Mouse (Mus musculus) lung, postnatal 0 days (tissue): ENCODE results near the gene Abcb8. TPM values are rescaled to one million over a fixed set of nuclear protein-coding genes. Genes with fewer than 3 reads are reported as not detected.

ENCODE experiments used
- ATAC-seq: fragments of 200-750 bp; cut with Nextera tagmentation; 2 replicates; pipeline ENCODE4 v1.8.0; 2017; ENCODE audit warnings: moderate library complexity
- DNase-seq: peaks from one replicate; pipeline ENCODE4 v3.0.0-alpha.2; 2016; ENCODE audit warnings: low spot score
- H3K27ac ChIP-seq: fragments of 300-500 bp; sonication (generic); 2 replicates; pipeline ENCODE4 v1.5.1; 2014; ENCODE audit warnings: antibody characterized with exemption, mild to moderate bottlenecking, low read length, mixed read lengths
- H3K27me3 ChIP-seq: fragments of 300-500 bp; sonication (generic); replicated peaks from 2 replicates; pipeline ENCODE4 v1.6.1; 2014; ENCODE audit warnings: low read length, mixed read lengths; ENCODE audit not compliant: insufficient read depth
- H3K36me3 ChIP-seq: fragments of 300-500 bp; sonication (generic); 2 replicates; pipeline ENCODE4 v1.6.1; 2014; ENCODE audit warnings: low read length, mixed read lengths; ENCODE audit not compliant: insufficient read depth
- H3K4me1 ChIP-seq: fragments of 300-500 bp; sonication (generic); 2 replicates; pipeline ENCODE4 v1.6.1; 2014; ENCODE audit warnings: antibody characterized with exemption, low read depth, low read length, mixed read lengths; ENCODE audit not compliant: insufficient read depth
- H3K4me2 ChIP-seq: fragments of 300-500 bp; sonication (generic); replicated peaks from 2 replicates; pipeline ENCODE4 v1.6.1; 2014; ENCODE audit warnings: low read depth, mild to moderate bottlenecking, low read length, moderate library complexity, mixed read lengths
- H3K4me3 ChIP-seq: fragments of 300-500 bp; sonication (generic); 2 replicates; pipeline ENCODE4 v1.5.1; 2014; ENCODE audit warnings: low read depth, low read length
- H3K9ac ChIP-seq: fragments of 300-500 bp; sonication (generic); replicated peaks from 2 replicates; pipeline ENCODE4 v1.6.1; 2014; ENCODE audit warnings: low read depth, mild to moderate bottlenecking
- H3K9me3 ChIP-seq: fragments of 300-500 bp; sonication (generic); 2 replicates; pipeline ENCODE4 v1.6.1; 2016; ENCODE audit warnings: low read length, mixed read lengths
- CTCF ChIP-seq: IDR thresholded peaks from 2 replicates; pipeline ENCODE4 v1.5.1; 2016; ENCODE audit warnings: antibody characterized with exemption, mild to moderate bottlenecking
- EP300 ChIP-seq: IDR thresholded peaks from 2 replicates; pipeline ENCODE4 v1.6.1; 2016; ENCODE audit warnings: antibody characterized with exemption, mild to moderate bottlenecking, control low read depth
- WGBS: fragments of 180-500 bp; shearing (Covaris S2); extraction: QIAGEN DNeasy Blood & Tissue Kit; methylation state at CpG from one replicate; pipeline ENCODE4 v1.1.7; 2014; 5-methylcytosine and 5-hydroxymethylcytosine counted together
- polyA plus RNA-seq: library from polyadenylated mRNA; unstranded; fragments of >200 nt; fragmentation: Nextera tagmentation; extraction: Ambion mirVana; gene quantifications from 2 replicates; pipeline ENCODE4 v1.2.1, GENCODE M21; 2015

The Abcb8 gene
- polyA plus RNA-seq, 1 experiment from 2014 or later: 25.6 TPM

GRCm38 (mm10) chr5:24416222-24416736 is 22.8 kb downstream of the Abcb8 start:
- no peaks in the 10 kb centered on the region for H3K9me3 ChIP-seq
- 4% methylated on average over 21 of the region's 21 CpGs for WGBS
- H3K4me2 ChIP-seq: peak overlapping the region; percentile 28
- no peak overlapping the region for H3K27ac ChIP-seq
- no peak for TF ChIP-seq EP300
- peak; percentile 78 for TF ChIP-seq CTCF
- H3K4me3 ChIP-seq: no peak overlapping the region
- ATAC-seq (peak; percentile 84), DNase-seq (peak; percentile 90)
- no peaks in the 10 kb centered on the region for H3K27me3 ChIP-seq
- H3K36me3 ChIP-seq: 0 out of 2 replicates have a peak, but pooled peaks cover 7% of the 10 kb centered on the region
- no peak overlapping the region for H3K9ac ChIP-seq
- H3K4me1 ChIP-seq: no peaks in the 10 kb centered on the region

DNA sequence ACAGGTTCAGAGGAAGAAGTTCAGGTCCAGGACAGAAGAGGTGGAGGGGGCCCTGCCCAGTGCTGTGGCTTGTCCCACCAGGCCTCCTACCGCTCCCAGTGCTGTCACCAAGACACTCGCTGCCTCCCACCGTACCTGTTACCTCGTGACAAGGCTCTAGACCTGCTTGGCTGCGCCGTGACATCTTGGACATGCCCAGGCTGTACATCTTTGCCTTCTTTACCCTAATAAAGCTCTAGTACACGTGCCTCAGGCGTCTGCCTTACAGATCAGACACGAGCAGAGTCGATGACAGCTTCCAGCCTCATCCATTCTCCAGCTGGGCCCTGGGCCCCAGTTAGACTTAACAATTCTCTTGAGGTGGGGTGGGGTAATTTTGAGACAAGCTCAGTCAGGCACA is 24.1 kb downstream of the Abcb8 start:
- H3K4me2 ChIP-seq: no peak overlapping the region
- H3K4me1 ChIP-seq: no peaks in the 10 kb centered on the region
- 0 out of 2 replicates have a peak, but pooled peaks cover 7% of the 10 kb centered on the region for H3K36me3 ChIP-seq
- H3K27ac ChIP-seq: no peak overlapping the region
- H3K9me3 ChIP-seq: no peaks in the 10 kb centered on the region
- 86% methylated on average over 10 of the region's 10 CpGs for WGBS
- ATAC-seq: no peak
- DNase-seq: no peak
- TF ChIP-seq EP300 (no peak), CTCF (no peak)
- no peak overlapping the region for H3K9ac ChIP-seq
- no peak overlapping the region for H3K4me3 ChIP-seq
- no peaks in the 10 kb centered on the region for H3K27me3 ChIP-seq

GRCm38 (mm10) chr5:24420381-24420780 is 26.9 kb downstream of the Abcb8 start:
- Histone ChIP-seq H3K27ac (no peak overlapping the region), H3K4me1 (peaks cover 9% of the 10 kb centered on the region; the same call in 1 of the 2 replicates), H3K36me3 (0 out of 2 replicates have a peak, but pooled peaks cover 7% of the 10 kb centered on the region), H3K9me3 (no peaks in the 10 kb centered on the region), H3K4me3 (no peak overlapping the region), H3K27me3 (no peaks in the 10 kb centered on the region), H3K9ac (no peak overlapping the region), H3K4me2 (no peak overlapping the region)
- TF ChIP-seq CTCF (no peak), EP300 (no peak)
- no peak for DNase-seq
- no peak for ATAC-seq
- 88% methylated on average over 9 of the region's 9 CpGs for WGBS

GRCm38 (mm10) chr5:24423129-24424003 is 29.9 kb downstream of the Abcb8 start, which contains the start of the genes Cdk5 and Slc4a2:
Gene Cdk5, minus strand, starts transcription at chr5:24423530.
Gene Slc4a2, plus strand, starts transcription at chr5:24423837.
- H3K27me3 ChIP-seq: no peaks in the 10 kb centered on the region
- peak within 1 kb of the TSS; percentile 77 for H3K9ac ChIP-seq
- ATAC-seq (peak; percentile 94), DNase-seq (peak; percentile 100)
- peak within 1 kb of the TSS; percentile 81 for H3K4me2 ChIP-seq
- 1% methylated on average over 46 of the region's 46 CpGs for WGBS
- 0 out of 2 replicates have a peak, but pooled peaks cover 7% of the 10 kb centered on the region for H3K36me3 ChIP-seq
- H3K9me3 ChIP-seq: no peaks in the 10 kb centered on the region
- H3K27ac ChIP-seq: peak within 1 kb of the TSS; percentile 99
- peak within 1 kb of the TSS; percentile 74 for H3K4me3 ChIP-seq
- H3K4me1 ChIP-seq: peaks cover 31% of the 10 kb centered on the region
- TF ChIP-seq CTCF (no peak; the same call in 1 of the 2 replicates), EP300 (peak; percentile 83)

DNA sequence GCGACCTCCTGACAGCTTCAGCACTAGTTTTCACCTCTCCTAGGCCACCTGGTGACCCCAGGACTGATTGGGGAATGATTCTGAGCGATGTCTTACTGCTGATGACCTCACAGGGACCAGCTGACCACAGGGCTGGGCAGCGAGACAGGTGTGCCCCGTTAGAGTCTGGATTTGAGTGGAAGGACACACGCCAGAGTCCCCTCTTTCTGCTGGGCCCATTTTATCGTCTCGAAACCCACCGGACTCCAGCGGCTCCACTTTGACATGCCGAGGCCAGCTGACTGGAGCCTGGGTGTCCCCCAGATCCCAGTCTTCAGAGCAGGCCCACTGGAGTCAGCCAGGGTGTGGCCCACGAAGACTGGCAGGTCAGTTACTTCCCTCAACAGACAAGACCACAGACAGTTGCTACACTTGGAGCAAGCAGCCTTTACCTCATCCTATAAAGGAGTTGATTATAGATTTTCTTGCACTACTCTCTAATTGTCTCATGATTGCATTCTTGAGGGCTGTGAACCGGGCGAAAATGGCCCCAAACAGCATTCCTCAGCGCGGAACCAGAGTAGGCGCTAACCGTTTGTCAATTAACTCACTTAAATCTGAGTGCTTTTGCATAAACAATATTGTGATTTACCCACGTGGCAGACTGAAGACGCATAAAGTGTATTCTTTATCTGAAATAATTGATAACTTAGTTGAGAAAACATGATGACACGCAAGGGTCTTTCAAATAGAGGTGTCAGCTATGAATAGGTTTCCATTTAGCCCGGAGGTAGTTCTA is 30.7 kb downstream of the Abcb8 start:
- H3K4me1 ChIP-seq: peaks cover 31% of the 10 kb centered on the region
- peak; percentile 59 for DNase-seq

More for the DNA sequence above, 30.7 kb downstream of the Abcb8 start:
- TF ChIP-seq EP300 (no peak; the same call in 1 of the 2 replicates), CTCF (no peak)
- Histone ChIP-seq H3K4me3 (peak overlapping the region; percentile 74), H3K36me3 (0 out of 2 replicates have a peak, but pooled peaks cover 7% of the 10 kb centered on the region), H3K4me2 (peak overlapping the region; percentile 81), H3K27ac (peak overlapping the region; percentile 99), H3K9me3 (no peaks in the 10 kb centered on the region), H3K27me3 (no peaks in the 10 kb centered on the region), H3K9ac (peak overlapping the region; percentile 77)
- peak; percentile 28 for ATAC-seq
- 7% methylated on average over 21 of the region's 21 CpGs for WGBS
